Mouse (Mus musculus) olfactory bulb, adult 2 months (tissue): ENCODE data around the gene Prr3. TPM values are rescaled to one million over a fixed set of nuclear protein-coding genes. Genes with fewer than 3 reads are reported as not detected.
"Not testable (repeated sequence)": the region's sequence is repeated elsewhere in the genome, so short reads cannot be mapped to it uniquely, and the experiment has no call there.

Source experiments
- H3K27ac ChIP-seq: fragments of 200-500 bp; 2 replicates; pipeline ENCODE4 v1.5.1; 2012; ENCODE audit warnings: low read depth, low read length; ENCODE audit not compliant: insufficient read depth
- H3K4me1 ChIP-seq: fragments of 200-500 bp; 2 replicates; pipeline ENCODE4 v1.6.1; 2012; ENCODE audit warnings: low read length; ENCODE audit not compliant: control insufficient read depth, insufficient read depth
- H3K4me3 ChIP-seq: fragments of 200-500 bp; 2 replicates; pipeline ENCODE4 v1.5.1; 2012; ENCODE audit warnings: mild to moderate bottlenecking, low read depth, low read length, moderate library complexity; ENCODE audit not compliant: insufficient read depth
- CTCF ChIP-seq: fragments of 200-500 bp; IDR thresholded peaks from 2 replicates; pipeline ENCODE4 v1.5.1; 2012; ENCODE audit warnings: low read depth, mild to moderate bottlenecking, low read length, moderate library complexity; ENCODE audit not compliant: insufficient read depth
- POLR2A ChIP-seq: fragments of 200-500 bp; IDR thresholded peaks from 2 replicates; pipeline ENCODE4 v1.6.1; 2012; ENCODE audit warnings: mild to moderate bottlenecking, low read depth, low read length, moderate library complexity; ENCODE audit not compliant: insufficient read depth
- WGBS: fragments of 180-500 bp; shearing (Covaris S2); methylation state at CpG from one replicate; pipeline ENCODE4 v1.1.7; 2018; 5-methylcytosine and 5-hydroxymethylcytosine counted together
- polyA plus RNA-seq: library from polyadenylated mRNA; stranded (reverse); fragments of >200 nt; gene quantifications from 2 replicates; pipeline ENCODE4 v1.2.4, GENCODE M21; 2012; ENCODE audit warnings: low replicate concordance; ENCODE audit not compliant: missing spikeins, insufficient read depth, insufficient read length

Prr3 gene
- polyA plus RNA-seq, 1 experiment: not detected

DNA sequence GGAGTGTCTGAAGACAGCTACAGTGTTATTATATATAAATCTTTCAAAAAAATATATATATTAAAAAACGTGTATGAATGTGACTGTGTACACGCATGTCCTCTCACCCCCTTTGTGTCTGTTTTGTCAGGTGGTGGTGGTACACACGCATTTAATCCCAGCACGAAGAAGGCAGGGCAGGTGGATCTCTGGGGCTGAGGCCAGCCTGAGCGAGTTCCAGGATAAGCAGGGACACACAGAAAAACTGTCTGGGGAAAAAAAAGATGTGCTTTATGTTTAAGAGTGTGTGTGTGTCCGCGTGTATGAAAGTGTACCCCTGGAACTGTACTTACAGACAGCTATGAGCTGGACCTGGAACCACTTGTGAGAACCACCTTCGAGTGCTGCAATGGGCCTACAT lies 25.4 kb downstream of the Prr3 start:
- 81% methylated on average over 8 of the region's 8 CpGs for whole genome bisulfite sequencing
- TF ChIP-seq POLR2A (no peak), CTCF (no peak)
- Histone ChIP-seq H3K27ac (no peak overlapping the region), H3K4me3 (no peak overlapping the region), H3K4me1 (peaks cover 23% of the 10 kb centered on the region)

GRCm38 (mm10) chr17:35952559-35952958 lies 27.5 kb downstream of the Prr3 start:
- 89% methylated on average over 3 of the region's 3 CpGs for WGBS
- not testable (repeated sequence) for H3K4me3 ChIP-seq, H3K27ac ChIP-seq, H3K4me1 ChIP-seq

DNA sequence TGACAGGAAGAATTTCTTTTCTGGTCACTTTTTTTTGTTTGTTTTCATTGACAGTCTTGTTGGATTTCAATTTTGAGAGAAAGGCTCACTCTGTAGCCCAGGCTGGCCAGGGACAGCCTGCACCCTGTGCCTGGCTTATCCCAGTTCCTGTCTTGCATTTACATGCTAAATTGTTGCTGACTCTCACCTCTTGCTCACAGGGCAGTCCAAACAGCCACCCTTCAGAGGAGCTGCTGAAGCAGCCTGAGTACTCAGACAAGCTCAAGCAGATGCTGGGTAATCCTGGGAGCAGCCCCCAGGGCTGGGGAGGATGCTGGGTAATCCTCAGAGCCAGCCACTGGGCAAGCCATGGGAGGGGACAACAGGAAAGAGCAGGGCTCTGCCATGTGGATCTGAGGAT lies 29.1 kb downstream of the Prr3 start:
- H3K27ac ChIP-seq, H3K4me1 ChIP-seq, H3K4me3 ChIP-seq: not testable (repeated sequence)

DNA sequence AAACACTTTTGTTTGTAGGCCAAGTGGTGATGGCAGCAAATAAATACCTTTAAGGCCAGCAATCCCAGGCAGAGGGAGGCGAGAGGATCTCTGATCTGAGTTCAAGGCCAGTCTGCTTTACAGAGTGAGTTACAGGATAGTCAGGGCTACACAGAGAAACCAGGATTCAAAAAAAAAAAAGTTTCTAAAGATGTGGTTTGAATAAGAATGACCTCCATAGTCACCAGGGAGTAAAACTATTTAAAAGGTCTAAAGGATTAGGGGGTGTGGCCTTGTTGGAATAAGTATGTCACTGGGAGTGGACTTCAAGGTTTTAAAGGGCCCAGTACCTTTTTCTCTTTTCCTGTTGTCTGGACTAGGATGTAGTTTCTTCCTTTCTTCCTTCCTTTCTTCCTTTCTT lies 40.1 kb downstream of the Prr3 start:
- 63% methylated on average over 1 of the region's 1 CpGs for WGBS
- H3K27ac ChIP-seq: no peak overlapping the region
- no peaks in the 10 kb centered on the region for H3K4me1 ChIP-seq
- no peak overlapping the region for H3K4me3 ChIP-seq
- TF ChIP-seq POLR2A: no peak
- no peak for TF ChIP-seq CTCF

DNA sequence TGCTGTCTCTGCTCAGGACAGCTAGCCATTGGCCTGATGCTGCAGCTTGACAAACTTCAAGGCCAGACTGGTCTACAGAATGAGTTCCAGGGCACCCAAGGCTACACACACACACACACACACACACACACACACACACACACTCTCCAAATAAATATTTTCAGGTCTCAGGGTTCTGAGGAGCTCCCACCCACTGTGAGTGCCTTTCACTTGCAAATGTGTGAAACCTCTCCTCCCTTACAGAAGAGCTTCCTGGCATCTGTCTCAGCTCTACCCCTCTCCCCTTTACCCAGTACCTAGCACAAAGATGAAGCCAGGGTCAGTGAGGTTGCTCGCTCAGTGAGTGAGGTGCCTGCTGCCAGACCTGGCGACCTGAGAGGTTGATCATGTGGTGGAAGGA lies 40.9 kb downstream of the Prr3 start:
- WGBS: 55% methylated on average over 2 of the region's 2 CpGs
- Histone ChIP-seq H3K4me1 (no peaks in the 10 kb centered on the region), H3K4me3 (no peak overlapping the region), H3K27ac (no peak overlapping the region)
- TF ChIP-seq CTCF: no peak

DNA sequence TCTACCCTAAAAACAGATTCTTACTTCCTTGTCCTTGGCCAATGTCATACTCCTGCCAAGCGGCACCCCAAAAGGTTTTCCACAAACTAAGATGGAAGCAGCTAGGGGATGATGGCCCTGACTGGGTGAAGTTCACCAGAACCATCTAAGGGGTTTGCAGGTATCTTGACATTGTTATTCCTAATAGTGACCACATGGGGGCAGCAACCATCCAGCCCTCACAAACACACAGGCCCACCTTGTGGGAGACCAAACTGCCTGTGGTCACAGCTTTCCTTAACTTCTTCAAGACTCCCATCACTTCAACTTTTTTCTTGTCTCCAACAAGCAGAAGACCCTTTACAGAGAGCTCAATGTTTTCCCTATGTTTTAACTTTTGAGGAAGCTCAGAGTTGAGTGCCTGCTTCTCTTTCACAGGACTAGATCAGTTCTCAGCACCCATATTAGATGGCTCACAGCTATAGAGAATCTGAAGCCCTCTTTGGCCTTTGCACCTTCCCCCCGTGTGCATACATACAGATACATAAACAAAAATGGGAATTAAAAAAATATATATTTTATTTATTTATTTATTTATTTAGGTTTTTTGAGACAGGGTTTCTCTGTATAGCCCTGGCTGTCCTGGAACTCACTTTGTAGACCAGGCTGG lies 42.2 kb downstream of the Prr3 start:
- Histone ChIP-seq H3K4me1 (no peaks in the 10 kb centered on the region), H3K4me3 (no peak overlapping the region), H3K27ac (no peak overlapping the region)
- 49% methylated on average over 2 of the region's 2 CpGs for WGBS
- TF ChIP-seq CTCF (peak; percentile 50), POLR2A (no peak)

GRCm38 (mm10) chr17:35935763-35936162 lies 44.3 kb downstream of the Prr3 start:
- H3K4me1 ChIP-seq, H3K4me3 ChIP-seq, H3K27ac ChIP-seq: not testable (repeated sequence)
- 92% methylated on average over 14 of the region's 14 CpGs for whole genome bisulfite sequencing

- H3K4me3 ChIP-seq: no peak overlapping the region
- 86% methylated on average over 4 of the region's 4 CpGs for WGBS
- no peaks in the 10 kb centered on the region for H3K4me1 ChIP-seq
- TF ChIP-seq CTCF: no peak
- TF ChIP-seq POLR2A: no peak
- no peak overlapping the region for H3K27ac ChIP-seq
These were observed 47.4 kb downstream of the Prr3 start for GRCm38 (mm10) chr17:35932608-35933007.

DNA sequence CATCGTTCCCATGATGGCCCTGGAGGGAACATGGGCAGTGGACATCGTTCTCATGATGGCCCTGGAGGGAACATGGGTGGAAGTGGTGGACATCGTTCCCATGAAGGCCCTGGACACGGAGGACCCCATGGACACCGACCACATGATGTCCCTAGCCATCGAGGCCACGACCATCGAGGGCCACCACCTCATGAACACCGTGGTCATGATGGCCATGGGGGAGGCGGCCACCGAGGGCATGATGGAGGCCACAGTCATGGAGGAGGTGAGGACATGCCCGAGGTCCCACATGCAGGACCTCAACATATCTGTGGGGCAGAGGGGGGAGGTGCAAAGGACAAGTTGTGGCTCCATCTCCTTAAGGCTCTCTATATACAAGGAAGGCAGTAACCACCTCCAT lies 49.4 kb downstream of the Prr3 start:
- TF ChIP-seq CTCF (no peak), POLR2A (no peak)
- Histone ChIP-seq H3K4me1 (no peaks in the 10 kb centered on the region), H3K27ac (no peak overlapping the region), H3K4me3 (no peak overlapping the region)
- WGBS: 96% methylated on average over 12 of the region's 12 CpGs

GRCm38 (mm10) chr17:35929534-35929933 lies 50.5 kb downstream of the Prr3 start:
- Histone ChIP-seq H3K27ac (no peak overlapping the region), H3K4me3 (no peak overlapping the region), H3K4me1 (no peaks in the 10 kb centered on the region)
- 90% methylated on average over 2 of the region's 2 CpGs for WGBS
- TF ChIP-seq POLR2A (no peak), CTCF (no peak)

GRCm38 (mm10) chr17:35927471-35927870 lies 52.6 kb downstream of the Prr3 start:
- WGBS: 44% methylated on average over 1 of the region's 1 CpGs
- Histone ChIP-seq H3K27ac (no peak overlapping the region), H3K4me1 (no peaks in the 10 kb centered on the region), H3K4me3 (no peak overlapping the region)
- TF ChIP-seq POLR2A (no peak), CTCF (no peak)
